Mouse (Mus musculus) embryo, embryonic 11 days (tissue): Measurements from ENCODE around the gene Clip1.

Experiments
- DNase-seq: peaks from one replicate; pipeline ENCODE4 v3.0.0-alpha.2; 2015

The Clip1 gene

GRCm38 (mm10) chr5:123602174-123602573 is 82.2 kb downstream of the Clip1 start:
- DNase-seq = no peak

GRCm38 (mm10) chr5:123599319-123599718 is 85.1 kb downstream of the Clip1 start:
- peak; percentile 7 for DNase-seq

GRCm38 (mm10) chr5:123593622-123594280 is 90.7 kb downstream of the Clip1 start:
- DNase-seq = no peak

GRCm38 (mm10) chr5:123580043-123580442 is 104.4 kb downstream of the Clip1 start:
- no peak for DNase-seq

GRCm38 (mm10) chr5:123576696-123577095 is 107.7 kb downstream of the Clip1 start:
- DNase-seq = no peak

GRCm38 (mm10) chr5:123573362-123573761 is 111.1 kb downstream of the Clip1 start:
- DNase-seq = no peak

GRCm38 (mm10) chr5:123572357-123573186 is 111.8 kb downstream of the Clip1 start, which contains the start of gene Vps33a:
Vps33a (minus strand) TSS chr5:123573038.
- peak; percentile 100 for DNase-seq

GRCm38 (mm10) chr5:123561128-123561527 is 123.3 kb downstream of the Clip1 start:
- no peak for DNase-seq

- no peak for DNase-seq
Observed at GRCm38 (mm10) chr5:123559588-123559987, 124.8 kb downstream of the Clip1 start.

- no peak for DNase-seq
Observed at GRCm38 (mm10) chr5:123556451-123556850, 128.0 kb downstream of the Clip1 start.

- no peak for DNase-seq
Observed at GRCm38 (mm10) chr5:123555693-123556092, 128.7 kb downstream of the Clip1 start.

GRCm38 (mm10) chr5:123533801-123534200 is 150.6 kb downstream of the Clip1 start:
- no peak for DNase-seq

- no peak for DNase-seq
Observed at GRCm38 (mm10) chr5:123530056-123530455, 154.4 kb downstream of the Clip1 start.

GRCm38 (mm10) chr5:123528641-123529040 is 155.8 kb downstream of the Clip1 start:
- DNase-seq = no peak
